Mouse (Mus musculus) granulocyte monocyte progenitor cell, adult 5-6 weeks (primary cell): ENCODE results near the gene Selenoo. TPM values are rescaled to one million over a fixed set of nuclear protein-coding genes. Genes with fewer than 3 reads are reported as not detected.

ENCODE experiments used
- ATAC-seq: replicated peaks from 2 replicates; pipeline ENCODE4 v1.8.0; 2016; ENCODE audit warnings: mild to moderate bottlenecking, moderate TSS enrichment, inconsistent platforms; ENCODE audit not compliant: poor library complexity, severe bottlenecking
- total RNA-seq, 2 experiments: library from RNA; stranded (forward) in 1 of 2; stranded (reverse) in 1 of 2; fragments of 200-712, 200-1000 nt in 1 of 2; fragments of >200 nt in 1 of 2; fragmentation: Nextera tagmentation in 1 of 2; gene quantifications; 2 replicates each; pipeline ENCODE4 v1.2.3; 2014 to 2017

The Selenoo gene
- total RNA-seq, 2 experiments from 2014 or later, result 16.2 to 21.8 TPM

- peak; percentile 96 for ATAC-seq
Measured at GRCm38 (mm10) chr15:89122649-89123366, 33.9 kb downstream of the Selenoo start, which contains the start of gene Tubgcp6. TSS of gene Tubgcp6 (minus strand) at chr15:89123112.

- ATAC-seq, result no peak
Measured at GRCm38 (mm10) chr15:89123595-89123994, 34.7 kb downstream of the Selenoo start.

- ATAC-seq, result no peak
Measured at GRCm38 (mm10) chr15:89124312-89124711, 35.4 kb downstream of the Selenoo start.

DNA sequence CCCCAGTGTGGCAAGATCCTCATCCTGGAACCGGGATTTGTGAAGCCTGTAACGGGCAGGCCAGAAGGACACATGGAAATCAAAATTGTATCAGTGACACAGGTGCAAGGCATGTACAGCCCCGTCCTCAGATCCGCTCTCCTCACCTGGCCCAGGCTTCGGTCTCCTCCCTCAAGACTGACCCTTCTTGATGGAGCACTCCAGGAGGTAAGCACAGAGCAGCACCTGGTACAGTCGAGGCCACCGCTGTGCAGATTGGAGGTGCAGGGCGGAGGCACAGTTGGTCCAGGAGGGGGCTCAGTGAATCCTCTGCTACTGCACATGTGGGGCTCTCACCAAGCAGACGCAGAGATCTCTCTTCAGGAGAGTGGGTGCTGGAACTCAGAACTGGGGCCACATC lies 36.5 kb downstream of the Selenoo start:
- ATAC-seq, result no peak

DNA sequence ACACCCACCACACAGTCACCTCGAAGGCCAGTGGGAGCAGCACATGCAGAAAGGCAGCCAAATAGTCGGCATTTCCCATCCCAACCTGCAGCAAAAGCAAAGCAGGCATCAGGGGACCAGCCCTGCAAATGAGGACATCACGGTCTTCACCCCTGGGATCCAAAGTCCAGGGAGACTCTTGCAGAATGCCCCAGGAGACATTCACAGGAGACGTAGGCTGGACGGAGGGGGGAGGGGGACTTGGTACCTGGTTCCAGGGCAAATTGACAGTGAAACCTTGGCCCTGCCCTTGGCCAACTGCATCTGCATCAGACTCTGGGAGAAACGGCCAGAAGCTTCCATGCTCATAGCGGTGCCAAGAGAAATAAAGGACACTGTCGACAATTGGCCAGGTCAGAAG lies 37.7 kb downstream of the Selenoo start:
- no peak for ATAC-seq

DNA sequence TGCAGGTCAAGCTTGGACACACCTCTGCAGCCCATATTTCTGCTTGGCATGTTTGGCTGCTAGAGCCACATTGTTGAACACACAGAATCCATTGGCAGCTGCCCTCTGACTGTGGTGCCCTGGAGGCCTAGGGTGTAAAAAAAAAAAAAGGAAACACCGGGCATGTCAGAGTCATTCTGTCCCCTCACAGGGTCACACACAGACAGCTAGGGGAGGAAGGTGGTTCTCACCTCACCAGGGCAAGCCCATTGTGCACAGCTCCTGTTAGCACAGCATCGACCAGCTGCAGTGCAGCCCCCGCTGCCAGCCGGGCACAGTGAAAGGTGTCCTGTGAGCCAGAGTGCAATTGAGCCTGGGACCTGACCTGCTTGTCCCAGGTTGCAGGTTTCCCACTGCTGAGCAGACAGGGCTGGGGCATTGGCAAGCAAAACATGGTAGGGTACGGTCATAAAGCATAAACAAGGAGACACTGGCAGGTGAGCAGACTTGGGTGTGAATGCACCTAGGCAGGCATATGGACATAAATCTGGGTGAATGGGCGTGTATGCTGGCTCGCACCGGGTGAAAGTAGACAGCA lies 38.6 kb downstream of the Selenoo start:
- no peak for ATAC-seq

- ATAC-seq, result peak; percentile 55
Measured at GRCm38 (mm10) chr15:89128382-89129350, 39.8 kb downstream of the Selenoo start, which contains the start of gene Hdac10. TSS of gene Hdac10 (minus strand) at chr15:89128700.

DNA sequence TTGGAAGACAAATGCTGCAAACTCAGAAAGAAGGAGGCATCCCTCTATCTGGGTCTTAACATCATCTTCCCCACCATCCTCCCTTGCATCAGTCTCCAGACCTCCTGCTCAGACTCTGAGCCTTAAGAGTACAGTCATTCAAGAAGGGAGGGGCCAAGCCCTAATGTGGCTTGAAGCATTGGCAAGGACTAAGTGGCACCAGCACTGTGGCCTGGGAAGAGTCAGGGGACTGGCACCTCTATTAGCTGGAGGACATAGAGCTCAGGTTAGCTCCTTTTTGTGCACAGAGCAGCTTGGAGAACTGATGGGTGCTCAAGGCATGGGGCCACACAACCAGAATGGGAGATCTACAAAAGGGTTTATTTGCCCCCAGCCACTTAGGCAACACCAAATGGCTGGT lies 41.4 kb downstream of the Selenoo start:
- ATAC-seq, result no peak

- peak; percentile 80 for ATAC-seq
Measured at GRCm38 (mm10) chr15:89131316-89131715, 42.4 kb downstream of the Selenoo start.

- ATAC-seq, result no peak
Measured at GRCm38 (mm10) chr15:89136461-89137155, 47.7 kb downstream of the Selenoo start.

DNA sequence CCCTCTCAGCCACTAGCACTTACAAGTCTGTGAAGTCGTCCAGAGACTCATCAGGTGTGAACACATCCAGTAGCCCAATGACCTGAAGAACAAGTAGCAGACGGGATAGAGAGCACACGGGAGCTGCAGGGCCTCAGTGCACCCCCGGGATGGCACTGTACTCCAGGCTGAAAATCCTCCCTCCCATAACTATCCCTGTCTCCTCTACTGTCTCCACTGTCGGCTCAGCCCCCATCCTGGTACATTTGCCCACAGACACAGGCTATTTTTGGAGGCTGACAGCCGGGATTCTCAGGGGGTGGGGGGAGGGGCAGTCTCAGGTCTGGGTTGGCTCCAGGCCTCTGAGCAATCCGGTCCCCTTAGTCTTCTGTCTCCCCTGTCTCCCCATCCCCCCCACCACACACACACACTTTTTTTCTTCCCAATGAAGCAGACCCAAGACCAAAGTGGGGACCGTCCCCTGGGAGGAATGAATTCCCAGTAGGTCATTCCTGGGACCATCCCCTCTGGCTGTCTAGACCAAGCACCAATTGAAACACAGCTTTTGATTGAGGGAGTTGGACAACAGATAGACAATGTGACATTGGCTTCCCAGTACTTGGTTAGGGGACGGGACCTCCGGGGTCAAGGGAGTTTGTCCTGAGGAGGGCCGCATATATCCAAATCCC lies 48.6 kb downstream of the Selenoo start:
- ATAC-seq, result no peak

GRCm38 (mm10) chr15:89138046-89138405 lies 49.1 kb downstream of the Selenoo start:
- no peak for ATAC-seq

DNA sequence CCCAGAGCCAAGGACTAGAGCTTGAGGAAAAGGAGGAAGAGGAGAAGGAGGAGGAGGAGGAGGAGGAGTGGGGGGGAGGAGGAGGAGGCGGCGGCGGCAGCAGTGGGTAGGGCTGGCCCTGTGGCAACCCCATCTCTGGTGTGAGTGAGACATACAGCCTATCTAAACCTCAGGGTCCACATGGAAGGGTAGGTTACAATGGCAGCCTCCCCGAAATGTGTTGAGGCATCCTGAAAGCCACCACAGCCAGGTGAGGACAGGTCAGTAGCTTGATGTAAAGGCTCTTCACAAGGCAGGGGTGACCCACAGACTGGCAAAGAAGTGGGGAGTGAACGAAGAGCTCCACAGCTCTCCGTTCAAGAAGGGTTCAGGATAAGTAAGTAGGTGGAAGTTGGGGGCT lies 49.6 kb downstream of the Selenoo start:
- no peak for ATAC-seq

DNA sequence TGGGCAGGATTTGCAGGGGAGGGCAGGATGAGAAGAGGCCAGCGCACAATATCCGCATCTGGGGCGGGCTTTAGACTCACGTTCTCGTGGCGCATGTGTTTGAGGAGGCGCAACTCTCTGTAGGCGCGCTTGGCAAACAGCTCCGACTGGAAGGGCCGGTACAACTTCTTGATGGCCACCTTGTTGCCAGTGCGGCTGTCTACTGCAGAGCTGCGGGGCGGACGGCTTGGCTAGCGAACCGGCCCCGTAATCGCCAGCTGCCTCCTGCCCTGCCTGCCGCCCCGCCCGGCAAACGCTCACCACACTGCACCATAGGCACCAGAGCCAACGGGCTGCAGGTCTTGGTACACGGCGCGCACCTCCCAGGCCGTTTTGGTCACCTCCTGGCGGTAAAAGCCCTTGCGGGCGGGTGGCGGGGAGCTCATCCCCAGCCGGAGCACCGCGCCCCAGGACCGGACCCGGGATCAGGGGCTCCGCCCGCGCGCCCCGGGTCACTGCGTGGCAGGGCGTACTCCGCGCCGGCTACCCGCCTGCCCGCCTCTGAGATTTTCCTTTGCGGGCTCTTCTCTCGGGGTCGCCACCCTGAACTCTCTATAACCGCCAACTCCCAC lies 51.3 kb downstream of the Selenoo start:
- peak; percentile 7; the same call in 1 of the 2 replicates for ATAC-seq

GRCm38 (mm10) chr15:89140659-89141252 lies 51.9 kb downstream of the Selenoo start, which contains the start of gene Mapk12:
TSS of gene Mapk12 (minus strand) at chr15:89140703.
- ATAC-seq, result 0 out of 2 replicates have a peak, but pooled peaks have one; percentile 11

DNA sequence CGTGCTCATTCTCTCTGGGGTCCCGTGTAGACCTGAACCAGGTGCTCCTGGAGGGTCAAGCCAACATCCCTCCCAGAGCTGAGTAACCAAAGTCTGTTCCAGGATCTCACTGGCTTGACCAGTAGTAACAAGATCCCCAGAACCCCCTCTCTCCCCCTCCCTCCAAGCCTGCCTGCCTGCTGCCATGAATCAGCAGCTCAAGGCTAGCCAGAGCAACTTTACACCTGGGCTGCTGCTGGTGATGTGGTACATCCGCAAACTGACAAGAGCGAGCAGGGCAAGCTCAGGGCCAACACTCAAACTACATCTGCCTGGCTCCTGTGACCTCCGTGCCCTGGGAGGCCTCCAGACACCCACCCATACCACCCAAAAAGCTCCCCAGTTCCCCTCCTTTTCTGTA lies 52.6 kb downstream of the Selenoo start:
- no peak for ATAC-seq

DNA sequence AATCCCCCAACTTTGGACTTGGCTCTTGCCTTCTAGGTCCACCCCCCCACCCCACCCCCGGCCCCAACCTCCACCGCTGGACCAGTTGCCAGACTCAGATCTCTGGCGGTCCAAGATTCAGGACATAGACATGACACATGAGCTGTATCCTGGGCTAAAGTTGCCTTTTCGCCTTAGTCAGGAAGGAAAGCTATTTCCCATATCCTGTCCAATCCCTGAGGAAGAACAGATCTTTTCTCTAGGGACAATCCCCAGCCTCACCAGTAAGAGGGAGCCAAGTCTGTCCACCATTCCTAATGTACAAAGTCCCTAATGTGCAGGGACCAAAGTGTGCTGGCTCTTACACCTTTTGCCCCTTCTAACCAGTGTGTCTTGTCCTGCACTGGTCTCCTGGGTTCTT lies 53.0 kb downstream of the Selenoo start:
- no peak for ATAC-seq

DNA sequence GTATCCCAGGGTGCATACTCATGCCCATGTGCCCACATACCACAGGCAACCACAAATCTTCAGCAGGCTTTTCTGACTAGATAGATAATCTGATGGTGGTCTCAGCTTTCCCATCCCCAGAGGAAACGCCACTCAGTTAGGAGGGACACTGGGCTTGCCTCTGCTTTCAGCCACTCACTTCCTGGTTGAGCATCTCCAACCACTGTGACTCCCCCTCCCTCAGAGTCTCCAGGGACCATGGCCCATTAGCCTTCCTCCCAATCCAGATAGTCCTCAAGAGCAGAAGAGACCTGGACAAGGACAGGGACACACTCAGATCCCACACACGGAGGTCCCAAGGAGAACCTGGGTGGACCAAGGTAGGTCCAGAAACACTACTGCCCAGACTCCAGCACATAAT lies 54.2 kb downstream of the Selenoo start:
- no peak for ATAC-seq

DNA sequence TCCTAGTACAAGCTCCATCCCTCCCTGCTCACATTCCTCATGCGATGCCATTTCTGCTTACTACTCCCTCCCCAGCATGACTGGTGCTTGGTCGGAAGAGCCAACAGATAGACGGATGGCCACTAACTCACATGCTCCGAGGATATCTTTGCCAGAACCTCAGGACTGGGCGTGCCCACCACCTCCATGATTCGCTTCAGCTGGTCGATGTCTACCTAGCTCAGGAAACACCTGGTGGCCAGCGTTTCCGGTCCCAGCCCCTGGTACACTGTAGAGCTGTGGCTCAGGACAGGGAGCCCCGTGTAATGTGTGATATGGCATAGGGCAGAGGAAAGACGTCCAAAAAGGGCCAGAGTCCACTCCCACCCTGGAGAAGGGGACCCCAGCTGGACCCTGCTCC lies 56.1 kb downstream of the Selenoo start:
- no peak for ATAC-seq
